Mouse (Mus musculus): Measurements from ENCODE around the gene Spi1. TPM values are rescaled to one million over a fixed set of nuclear protein-coding genes. Genes with fewer than 3 reads are reported as not detected.

Gene Spi1
- polyA plus RNA-seq, 1 experiment from 2014 or later, result 2.4 TPM

DNA sequence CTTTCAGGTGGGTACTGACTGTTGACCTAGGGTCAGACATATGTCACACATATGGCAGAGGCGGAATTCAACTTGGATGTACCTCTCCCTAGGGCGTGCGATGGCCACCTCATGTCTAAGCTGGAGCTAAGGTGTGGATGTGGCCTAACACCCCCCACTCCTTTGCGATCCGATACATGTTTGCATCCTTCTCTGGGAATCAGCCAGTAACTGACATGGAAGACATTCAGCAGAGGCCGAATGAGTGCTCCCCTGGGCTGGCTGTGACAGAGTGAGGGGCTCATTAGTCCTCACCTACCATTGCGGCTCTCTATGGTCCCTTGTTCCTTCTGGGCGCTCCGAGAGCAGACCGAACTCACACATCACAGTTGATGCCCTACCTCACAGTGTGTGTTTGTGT is 11.1 kb upstream of the Spi1 start:
- H3K4me1 ChIP-seq (ENCODE audit: control insufficient read depth, insufficient read depth, low read length), result peaks cover 23% of the 10 kb centered on the region
- peak overlapping the region; percentile 81 for H3K9ac ChIP-seq (replicated peaks; ENCODE audit: low read length)
- no peaks in the 10 kb centered on the region for H3K9me3 ChIP-seq (ENCODE audit: control insufficient read depth, low read length)
- peak overlapping the region; percentile 66; the same call in 1 of the 2 replicates for H3K4me3 ChIP-seq (replicated peaks; ENCODE audit: low read depth, low read length)
- peak overlapping the region; percentile 64 for H3K4me2 ChIP-seq (ENCODE audit: low read length)
- H3K36me3 ChIP-seq (ENCODE audit: control insufficient read depth, insufficient read depth, low read length), result peaks cover 15% of the 10 kb centered on the region
- no peak for DNase-seq
- 86% methylated on average over 10 of the region's 10 CpGs for whole genome bisulfite sequencing
- H3K27me3 ChIP-seq (ENCODE audit: control insufficient read depth, insufficient read depth, low read length), result no peaks in the 10 kb centered on the region
- H3K27ac ChIP-seq (replicated peaks; ENCODE audit: low read depth, low read length), result peak overlapping the region; percentile 76
- ATAC-seq (ENCODE audit: low FRiP score, low TSS enrichment), result no peak

DNA sequence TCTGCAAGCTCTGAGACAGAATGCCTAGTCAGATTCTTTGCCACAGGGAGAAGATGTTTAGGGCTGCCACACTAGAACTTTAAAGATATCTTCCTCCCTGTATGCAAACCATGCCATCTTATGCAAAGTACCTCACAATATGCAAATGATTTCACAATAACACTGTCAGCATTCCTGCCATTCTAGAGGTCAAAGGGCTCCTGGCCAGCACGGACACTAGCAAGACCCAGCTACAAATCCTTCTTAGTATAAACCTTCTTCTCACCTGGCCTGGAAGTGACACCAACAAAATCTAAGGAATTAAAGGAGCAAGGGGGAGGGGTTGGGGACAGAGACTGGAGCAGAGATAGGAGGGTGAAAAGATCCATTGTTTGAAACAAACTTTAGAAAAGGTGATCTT is 10.1 kb upstream of the Spi1 start:
- Histone ChIP-seq H3K9ac (replicated peaks; ENCODE audit: low read length) (no peak overlapping the region), H3K9me3 (ENCODE audit: control insufficient read depth, low read length) (no peaks in the 10 kb centered on the region), H3K4me2 (ENCODE audit: low read length) (no peak overlapping the region), H3K4me1 (ENCODE audit: control insufficient read depth, insufficient read depth, low read length) (peaks cover 23% of the 10 kb centered on the region), H3K27ac (replicated peaks; ENCODE audit: low read depth, low read length) (no peak overlapping the region), H3K36me3 (ENCODE audit: control insufficient read depth, insufficient read depth, low read length) (peaks cover 6% of the 10 kb centered on the region; the same call in 1 of the 2 replicates), H3K27me3 (ENCODE audit: control insufficient read depth, insufficient read depth, low read length) (no peaks in the 10 kb centered on the region), H3K4me3 (replicated peaks; ENCODE audit: low read depth, low read length) (no peak overlapping the region)
- ATAC-seq (ENCODE audit: low FRiP score, low TSS enrichment) (no peak), DNase-seq (no peak)
- WGBS, result 23% methylated on average over 1 of the region's 1 CpGs

DNA sequence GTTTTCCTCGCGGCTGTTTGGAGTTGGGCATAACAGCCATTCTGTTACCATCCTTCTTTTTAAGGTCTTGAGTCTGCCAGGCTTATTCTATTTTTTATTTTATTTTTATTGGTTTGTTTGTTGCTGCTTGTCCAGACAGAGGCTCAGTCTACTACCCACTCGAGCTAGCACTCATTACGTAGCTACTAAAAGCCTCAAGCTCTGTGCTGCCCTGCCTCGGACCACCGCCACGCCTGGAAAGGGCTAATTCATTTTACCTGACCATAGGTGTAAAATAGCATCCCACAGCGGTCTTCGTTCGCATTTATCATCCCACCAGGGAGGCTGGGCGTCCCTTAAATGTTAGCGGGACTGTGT is 4.3 kb upstream of the Spi1 start:
- ATAC-seq (ENCODE audit: low FRiP score, low TSS enrichment) (peak; percentile 15; the same call in 1 of the 2 replicates), DNase-seq (no peak)
- Histone ChIP-seq H3K27me3 (ENCODE audit: control insufficient read depth, insufficient read depth, low read length) (no peaks in the 10 kb centered on the region), H3K36me3 (ENCODE audit: control insufficient read depth, insufficient read depth, low read length) (no peaks in the 10 kb centered on the region), H3K9ac (replicated peaks; ENCODE audit: low read length) (peak overlapping the region; percentile 71), H3K4me3 (replicated peaks; ENCODE audit: low read depth, low read length) (peak overlapping the region; percentile 44), H3K4me2 (ENCODE audit: low read length) (peak overlapping the region; percentile 88), H3K9me3 (ENCODE audit: control insufficient read depth, low read length) (no peaks in the 10 kb centered on the region), H3K27ac (replicated peaks; ENCODE audit: low read depth, low read length) (0 out of 2 replicates have a peak overlapping the region, but pooled peaks have one; percentile 33), H3K4me1 (ENCODE audit: control insufficient read depth, insufficient read depth, low read length) (no peaks in the 10 kb centered on the region)
- WGBS, result 17% methylated on average over 12 of the region's 12 CpGs

- Histone ChIP-seq H3K4me1 (ENCODE audit: control insufficient read depth, insufficient read depth, low read length) (no peaks in the 10 kb centered on the region), H3K4me2 (ENCODE audit: low read length) (peak overlapping the region; percentile 88), H3K9me3 (ENCODE audit: control insufficient read depth, low read length) (no peaks in the 10 kb centered on the region), H3K9ac (replicated peaks; ENCODE audit: low read length) (peak overlapping the region; percentile 71), H3K27ac (replicated peaks; ENCODE audit: low read depth, low read length) (peak overlapping the region; percentile 33; the same call in 1 of the 2 replicates), H3K4me3 (replicated peaks; ENCODE audit: low read depth, low read length) (peak overlapping the region; percentile 44), H3K27me3 (ENCODE audit: control insufficient read depth, insufficient read depth, low read length) (no peaks in the 10 kb centered on the region), H3K36me3 (ENCODE audit: control insufficient read depth, insufficient read depth, low read length) (no peaks in the 10 kb centered on the region)
- under 1% methylated on average over 33 of the region's 36 CpGs for WGBS
- peak; percentile 72; the same call in 1 of the 2 replicates for ATAC-seq (ENCODE audit: low FRiP score, low TSS enrichment)
- DNase-seq, result peak; percentile 64
Observed at GRCm38 (mm10) chr2:91078314-91079025, 3.7 kb upstream of the Spi1 start.

GRCm38 (mm10) chr2:91079026-91079384 is 3.2 kb upstream of the Spi1 start:
- H3K9me3 ChIP-seq (ENCODE audit: control insufficient read depth, low read length), result no peaks in the 10 kb centered on the region
- WGBS, result 30% methylated on average over 5 of the region's 5 CpGs
- no peaks in the 10 kb centered on the region for H3K27me3 ChIP-seq (ENCODE audit: control insufficient read depth, insufficient read depth, low read length)
- peak overlapping the region; percentile 88 for H3K4me2 ChIP-seq (ENCODE audit: low read length)
- peak overlapping the region; percentile 33; the same call in 1 of the 2 replicates for H3K27ac ChIP-seq (replicated peaks; ENCODE audit: low read depth, low read length)
- H3K4me1 ChIP-seq (ENCODE audit: control insufficient read depth, insufficient read depth, low read length), result no peaks in the 10 kb centered on the region
- peak; percentile 42 for DNase-seq
- peak overlapping the region; percentile 44 for H3K4me3 ChIP-seq (replicated peaks; ENCODE audit: low read depth, low read length)
- no peak for ATAC-seq (ENCODE audit: low FRiP score, low TSS enrichment)
- peak overlapping the region; percentile 71 for H3K9ac ChIP-seq (replicated peaks; ENCODE audit: low read length)
- H3K36me3 ChIP-seq (ENCODE audit: control insufficient read depth, insufficient read depth, low read length), result no peaks in the 10 kb centered on the region

- H3K4me3 ChIP-seq (replicated peaks; ENCODE audit: low read depth, low read length), result no peak overlapping the region
- no peak overlapping the region for H3K9ac ChIP-seq (replicated peaks; ENCODE audit: low read length)
- ATAC-seq (ENCODE audit: low FRiP score, low TSS enrichment) (no peak), DNase-seq (no peak)
- H3K36me3 ChIP-seq (ENCODE audit: control insufficient read depth, insufficient read depth, low read length), result no peaks in the 10 kb centered on the region
- no peaks in the 10 kb centered on the region for H3K4me1 ChIP-seq (ENCODE audit: control insufficient read depth, insufficient read depth, low read length)
- no peaks in the 10 kb centered on the region for H3K9me3 ChIP-seq (ENCODE audit: control insufficient read depth, low read length)
- no peak overlapping the region for H3K4me2 ChIP-seq (ENCODE audit: low read length)
- 83% methylated on average over 8 of the region's 8 CpGs for WGBS
- no peaks in the 10 kb centered on the region for H3K27me3 ChIP-seq (ENCODE audit: control insufficient read depth, insufficient read depth, low read length)
- no peak overlapping the region for H3K27ac ChIP-seq (replicated peaks; ENCODE audit: low read depth, low read length)
Observed at GRCm38 (mm10) chr2:91080784-91081513, 1.2 kb upstream of the Spi1 start.

DNA sequence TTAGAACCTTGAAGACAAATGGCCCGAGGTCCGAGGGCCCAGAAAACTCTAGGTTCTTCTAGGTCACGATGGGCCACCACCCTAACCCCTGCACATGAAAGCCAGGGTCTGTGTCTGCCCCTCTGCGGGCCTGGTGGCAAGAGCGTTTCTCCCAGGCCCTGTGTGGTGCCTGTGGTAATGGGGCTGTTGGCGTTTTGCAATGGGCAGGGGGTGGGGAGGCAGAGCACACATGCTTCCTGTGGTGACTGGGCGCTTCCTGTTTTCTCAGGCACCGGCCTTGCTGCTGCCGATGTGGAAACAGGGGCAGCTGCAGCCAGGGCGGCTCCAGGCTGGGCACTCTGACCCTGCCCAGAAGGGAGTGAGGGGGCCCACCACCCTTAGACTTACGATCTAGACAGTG is 654 bp downstream of the Spi1 start:
- WGBS, result 76% methylated on average over 11 of the region's 11 CpGs
- H3K9ac ChIP-seq (replicated peaks; ENCODE audit: low read length), result no peak overlapping the region
- ATAC-seq (ENCODE audit: low FRiP score, low TSS enrichment) (no peak), DNase-seq (no peak)
- H3K4me2 ChIP-seq (ENCODE audit: low read length), result no peak overlapping the region
- no peaks in the 10 kb centered on the region for H3K27me3 ChIP-seq (ENCODE audit: control insufficient read depth, insufficient read depth, low read length)
- no peaks in the 10 kb centered on the region for H3K9me3 ChIP-seq (ENCODE audit: control insufficient read depth, low read length)
- H3K27ac ChIP-seq (replicated peaks; ENCODE audit: low read depth, low read length), result no peak overlapping the region
- no peak overlapping the region for H3K4me3 ChIP-seq (replicated peaks; ENCODE audit: low read depth, low read length)
- no peaks in the 10 kb centered on the region for H3K4me1 ChIP-seq (ENCODE audit: control insufficient read depth, insufficient read depth, low read length)
- no peaks in the 10 kb centered on the region for H3K36me3 ChIP-seq (ENCODE audit: control insufficient read depth, insufficient read depth, low read length)

DNA sequence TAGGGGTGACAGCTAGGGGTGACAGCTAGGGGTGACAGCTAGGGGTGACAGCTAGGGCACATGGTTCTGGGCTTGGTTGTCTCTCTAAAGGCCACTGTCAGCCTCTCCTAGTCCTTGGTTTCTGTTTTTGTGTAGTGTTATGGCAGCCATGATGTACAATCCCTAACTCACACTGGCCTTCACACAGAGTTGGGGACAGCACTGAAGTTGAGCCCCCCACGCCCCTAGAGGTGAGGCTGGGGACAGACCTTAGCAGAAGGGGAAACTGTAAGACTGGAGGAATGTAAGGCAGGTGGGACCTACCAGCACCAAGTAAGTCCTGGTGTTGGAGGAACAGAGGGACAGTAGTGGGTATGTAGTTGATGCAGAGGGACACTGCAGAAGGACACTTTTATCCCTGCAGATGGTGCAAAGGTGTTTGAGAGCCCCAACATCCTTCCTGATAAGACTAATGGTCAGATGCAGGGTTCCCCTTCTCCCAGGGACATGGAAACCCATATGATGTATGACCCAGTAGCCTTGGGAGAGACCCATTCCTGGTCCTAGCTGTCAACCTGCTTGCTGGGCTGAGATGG is 1.3 kb downstream of the Spi1 start:
- no peaks in the 10 kb centered on the region for H3K36me3 ChIP-seq (ENCODE audit: control insufficient read depth, insufficient read depth, low read length)
- H3K27me3 ChIP-seq (ENCODE audit: control insufficient read depth, insufficient read depth, low read length), result no peaks in the 10 kb centered on the region
- H3K27ac ChIP-seq (replicated peaks; ENCODE audit: low read depth, low read length), result no peak overlapping the region
- DNase-seq, result no peak
- no peaks in the 10 kb centered on the region for H3K4me1 ChIP-seq (ENCODE audit: control insufficient read depth, insufficient read depth, low read length)
- H3K4me2 ChIP-seq (ENCODE audit: low read length), result no peak overlapping the region
- H3K9me3 ChIP-seq (ENCODE audit: control insufficient read depth, low read length), result no peaks in the 10 kb centered on the region
- no peak for ATAC-seq (ENCODE audit: low FRiP score, low TSS enrichment)
- 29% methylated on average over 1 of the region's 1 CpGs for WGBS
- H3K4me3 ChIP-seq (replicated peaks; ENCODE audit: low read depth, low read length), result no peak overlapping the region
- no peak overlapping the region for H3K9ac ChIP-seq (replicated peaks; ENCODE audit: low read length)

Measured in midbrain, embryonic 14.5 days (tissue).